Mouse (Mus musculus) frontal cortex, postnatal 14 days (tissue): ENCODE measurements at regions not wholly inside any gene's neighbourhood (a gene's known extent, or its start where the extent isn't known, plus 50 kb on each side); places are given as distances from the start of the nearest gene placed in this dataset.

ENCODE experiments used
- DNase-seq, 2 experiments: peaks; one replicate each; pipeline ENCODE4 v3.0.0; 2022; ENCODE audit warnings: low spot score in 2 of 2

GRCm38 (mm10) chr17:67569865-67570264 is 62.7 kb downstream of the Lrrc30 start:
- DNase-seq, result no peak

GRCm38 (mm10) chr17:67566216-67566615 is 66.3 kb downstream of the Lrrc30 start:
- DNase-seq, result no peak

GRCm38 (mm10) chr17:67565746-67566145 is 66.8 kb downstream of the Lrrc30 start:
- DNase-seq, result no peak

GRCm38 (mm10) chr17:67564845-67565244 is 67.7 kb downstream of the Lrrc30 start:
- no peak for DNase-seq

- no peak for DNase-seq
These were observed 69.5 kb downstream of the Lrrc30 start for GRCm38 (mm10) chr17:67563036-67563435.

- DNase-seq, result no peak
These were observed 70.7 kb downstream of the Lrrc30 start for GRCm38 (mm10) chr17:67561802-67562201.

GRCm38 (mm10) chr17:67557351-67557870 is 75.1 kb downstream of the Lrrc30 start:
- no peak for DNase-seq

GRCm38 (mm10) chr17:67552581-67553139 is 79.9 kb downstream of the Lrrc30 start:
- DNase-seq, result no peak

GRCm38 (mm10) chr17:67548966-67549700 is 83.4 kb downstream of the Lrrc30 start:
- DNase-seq, result no peak

GRCm38 (mm10) chr17:67544410-67544809 is 88.1 kb downstream of the Lrrc30 start:
- DNase-seq, result no peak

- no peak for DNase-seq
These were observed 100.2 kb downstream of the Lrrc30 start for GRCm38 (mm10) chr17:67532331-67532730.

GRCm38 (mm10) chr17:67520848-67521411 is 111.6 kb downstream of the Lrrc30 start:
- no peak for DNase-seq

- no peak for DNase-seq
These were observed 116.8 kb downstream of the Lrrc30 start for GRCm38 (mm10) chr17:67515601-67516147.

- no peak for DNase-seq
These were observed 117.9 kb downstream of the Lrrc30 start for GRCm38 (mm10) chr17:67514387-67515241.

- peak in 1 of 2 experiments; percentile 14 for DNase-seq
These were observed 119.6 kb downstream of the Lrrc30 start for GRCm38 (mm10) chr17:67512699-67513450.

- DNase-seq, result no peak
These were observed 120.5 kb downstream of the Lrrc30 start for GRCm38 (mm10) chr17:67512008-67512407.

- DNase-seq, result no peak
These were observed 122.6 kb downstream of the Lrrc30 start for GRCm38 (mm10) chr17:67509921-67510320.

- DNase-seq, result no peak
These were observed 123.4 kb downstream of the Lrrc30 start for GRCm38 (mm10) chr17:67509091-67509618.

GRCm38 (mm10) chr17:67508353-67508752 is 124.2 kb downstream of the Lrrc30 start:
- no peak for DNase-seq

- no peak for DNase-seq
These were observed 126.1 kb downstream of the Lrrc30 start for GRCm38 (mm10) chr17:67506466-67506865.
